Mouse (Mus musculus) CD4-positive, CD25-positive, alpha-beta regulatory T cell, adult 9 weeks (primary cell): ENCODE measurements around the gene Slc35e3. TPM values are rescaled to one million over a fixed set of nuclear protein-coding genes. Genes with fewer than 3 reads are reported as not detected.

ENCODE experiments used
- polyA plus RNA-seq: library from polyadenylated mRNA; unstranded; fragments of 100-300 nt; shearing (Covaris generic); gene quantifications from one replicate; pipeline ENCODE4 v1.2.1, GENCODE M21; 2017

Slc35e3 gene
- polyA plus RNA-seq, result 0.74 TPM

DNA sequence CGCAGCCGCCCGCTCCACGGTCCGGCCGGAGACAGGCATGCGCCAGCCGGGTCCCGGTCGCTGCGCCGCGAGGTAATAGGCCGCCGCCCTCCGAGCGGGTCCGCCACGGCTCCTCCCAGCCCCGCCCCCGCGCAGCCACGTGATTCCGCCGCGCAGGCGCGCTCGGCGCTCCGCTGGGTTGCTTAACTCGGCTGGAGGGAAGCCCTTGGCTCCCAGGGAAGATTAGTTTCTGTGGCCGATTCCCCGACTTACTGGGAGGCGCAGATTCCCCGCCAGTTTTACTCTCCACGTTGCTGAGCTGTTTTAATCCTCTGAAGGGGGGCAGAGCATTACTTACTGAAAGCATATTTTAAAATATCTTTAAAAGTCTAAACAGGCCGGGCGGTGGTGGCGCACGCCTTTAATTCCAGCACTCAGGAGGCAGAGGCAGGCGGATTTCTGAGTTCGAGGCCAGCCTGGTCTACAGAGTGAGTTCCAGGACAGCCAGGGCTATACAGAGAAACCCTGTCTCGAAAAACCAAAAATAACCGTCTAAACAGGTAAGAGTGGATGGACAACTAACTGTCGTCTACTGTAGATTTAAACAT is at the start of gene Slc35e3:
Gene Slc35e3 (minus strand): TSS at position 69 of the 587 bp plus-strand sequence.

GRCm38 (mm10) chr10:117792141-117793091 is 46.3 kb upstream of the Slc35e3 start, which contains the start of gene Nup107:
Nup107 (minus strand) TSS chr10:117792705.

GRCm38 (mm10) chr10:117710604-117711141 is 35.5 kb downstream of the Slc35e3 start, which contains the start of gene Mdm2:
Mdm2 (minus strand) TSS chr10:117710758.

Other genes with a start within 250 kb of the Slc35e3 start
- gene Cpm, start 116.9 kb downstream of the Slc35e3 start, polyA plus RNA-seq, result 80.4 TPM
- gene Mdm2, start 35.6 kb downstream of the Slc35e3 start, polyA plus RNA-seq, result 84.4 TPM
- 64.8 TPM for gene Nup107, start 46.3 kb upstream of the Slc35e3 start, polyA plus RNA-seq
- gene Rap1b, start 99.7 kb upstream of the Slc35e3 start, polyA plus RNA-seq, result 41.9 TPM